Mouse (Mus musculus): Measurements from ENCODE around the gene Flt3. TPM values are rescaled to one million over a fixed set of nuclear protein-coding genes. Genes with fewer than 3 reads are reported as not detected.
A peak's percentile ranks its signal among the peaks of the same experiment; 100 is the strongest.

Flt3 gene
- total and polyA plus RNA-seq, 3 experiments: 0.01 TPM; not detected in 2

GRCm38 (mm10) chr5:147319653-147320052 lies 80.6 kb downstream of the Flt3 start (continued):
- TF ChIP-seq NRF1 (IDR thresholded peaks at IDR 0.05; ENCODE audit: insufficient read depth, low read depth, low read length, poor library complexity, severe bottlenecking) (no peak), USF1 (IDR thresholded peaks at IDR 0.05; ENCODE audit: low read depth, low read length) (no peak), USF2 (IDR thresholded peaks at IDR 0.05; ENCODE audit: borderline replicate concordance in 1 of 2, insufficient read depth in 1 of 2, low read depth in 1 of 2, low read length in 2 of 2) (no peak), MEF2A (IDR thresholded peaks at IDR 0.05; ENCODE audit: extremely low read depth, insufficient replicate concordance, low read depth, low read length, poor library complexity, severe bottlenecking) (no peak), MAZ (IDR thresholded peaks at IDR 0.05; ENCODE audit: low read depth, low read length) (no peak), E2F4 (IDR thresholded peaks at IDR 0.05; ENCODE audit: borderline replicate concordance, low read depth, low read length) (no peak), GATA1 (IDR thresholded peaks at IDR 0.05; ENCODE audit: low read depth, low read length) (no peak), MAX (IDR thresholded peaks at IDR 0.05; ENCODE audit: low read length) (no peak), RAD21 (IDR thresholded peaks at IDR 0.05; ENCODE audit: low read depth, low read length) (no peak; the same call in none of the 2 replicates), ZNF384 (IDR thresholded peaks at IDR 0.05; ENCODE audit: low read depth, low read length) (no peak), ELF1 (IDR thresholded peaks at IDR 0.05; ENCODE audit: low read depth, low read length) (0 out of 2 replicates have a peak, but pooled peaks have one; percentile 25), JUND (IDR thresholded peaks at IDR 0.05; ENCODE audit: low read depth, low read length) (0 out of 2 replicates have a peak, but pooled peaks have one; percentile 56), TBP (IDR thresholded peaks at IDR 0.05; ENCODE audit: low read depth, low read length) (no peak), EP300 (IDR thresholded peaks at IDR 0.05; ENCODE audit: low read depth in 1 of 2, low read length in 2 of 2) (no peak), HCFC1 (IDR thresholded peaks at IDR 0.05; ENCODE audit: low read depth, low read length) (no peak), MYB (IDR thresholded peaks at IDR 0.05; ENCODE audit: low read depth, low read length) (no peak)

- H3K9me3 ChIP-seq (replicated peaks; ENCODE audit: insufficient read depth, low read length): no peaks in the 10 kb centered on the region
- H3K79me2 ChIP-seq (ENCODE audit: control insufficient read depth, insufficient read depth, low read length, poor library complexity): no peaks in the 10 kb centered on the region
- H3K4me1 ChIP-seq (ENCODE audit: control insufficient read depth in 1 of 2, insufficient read depth in 2 of 2, low read length in 2 of 2): no peaks in the 10 kb centered on the region
- TF ChIP-seq SMC3 (IDR thresholded peaks at IDR 0.05; ENCODE audit: low read depth, low read length): peak; percentile 45
- TF ChIP-seq CTCF (IDR thresholded peaks at IDR 0.05 in 2 of 3, conservative IDR thresholded peaks at IDR 0.05 in 1 of 3; ENCODE audit: control insufficient read depth in 1 of 3, insufficient read depth in 1 of 3, low read depth in 2 of 3, low read length in 3 of 3, poor library complexity in 1 of 3, severe bottlenecking in 1 of 3): peak; percentile 58 to 65 (median 58)
- no peak for TF ChIP-seq POLR2AphosphoS5 (IDR thresholded peaks at IDR 0.05; ENCODE audit: borderline replicate concordance, low read depth, low read length)
- peaks cover 0 to 4% of the 10 kb centered on the region in 2 experiments; a peak in 2 of 4 replicates for H3K27me3 ChIP-seq (ENCODE audit: control insufficient read depth in 1 of 2, insufficient read depth in 2 of 2, low read length in 2 of 2)
- peak; percentile 14 for DNase-seq (ENCODE audit: low read depth, low spot score)
- no peak overlapping the region for H3K4me3 ChIP-seq (ENCODE audit: control insufficient read depth in 1 of 2, insufficient read depth in 1 of 2, low read depth in 2 of 2, low read length in 2 of 2)
- no peak overlapping the region for H3K27ac ChIP-seq (ENCODE audit: control insufficient read depth, low read depth, low read length)
- no peak overlapping the region for H3K9ac ChIP-seq (ENCODE audit: control insufficient read depth, low read depth, low read length, poor library complexity, severe bottlenecking)
- no peaks in the 10 kb centered on the region for H3K36me3 ChIP-seq (ENCODE audit: control insufficient read depth in 1 of 2, insufficient read depth in 2 of 2, low read length in 2 of 2)
These were observed 82.3 kb downstream of the Flt3 start for GRCm38 (mm10) chr5:147317991-147318390.

Data from MEL (cell line).